Mouse (Mus musculus) erythroid progenitor cell, adult 5-6 weeks (primary cell): ENCODE measurements around the gene Ccl17. TPM values are rescaled to one million over a fixed set of nuclear protein-coding genes. Genes with fewer than 3 reads are reported as not detected.

Experiments
- ATAC-seq: replicated peaks from 2 replicates; pipeline ENCODE4 v1.8.0; 2016; ENCODE audit warnings: moderate number of reproducible peaks, mild to moderate bottlenecking, moderate TSS enrichment, inconsistent platforms; ENCODE audit not compliant: poor library complexity, low FRiP score, severe bottlenecking
- total RNA-seq, 2 experiments: library from RNA; stranded (forward) in 1 of 2; stranded (reverse) in 1 of 2; fragments of 150-400 nt in 1 of 2; fragments of 186-747, 209-891 nt in 1 of 2; gene quantifications; 2 replicates each; pipeline versions ENCODE4 v1.2.3 to v1.2.4; 2015 to 2017; ENCODE audit warnings: low replicate concordance in 2 of 2

Gene Ccl17
- total RNA-seq, 2 experiments from 2014 or later: not detected

DNA sequence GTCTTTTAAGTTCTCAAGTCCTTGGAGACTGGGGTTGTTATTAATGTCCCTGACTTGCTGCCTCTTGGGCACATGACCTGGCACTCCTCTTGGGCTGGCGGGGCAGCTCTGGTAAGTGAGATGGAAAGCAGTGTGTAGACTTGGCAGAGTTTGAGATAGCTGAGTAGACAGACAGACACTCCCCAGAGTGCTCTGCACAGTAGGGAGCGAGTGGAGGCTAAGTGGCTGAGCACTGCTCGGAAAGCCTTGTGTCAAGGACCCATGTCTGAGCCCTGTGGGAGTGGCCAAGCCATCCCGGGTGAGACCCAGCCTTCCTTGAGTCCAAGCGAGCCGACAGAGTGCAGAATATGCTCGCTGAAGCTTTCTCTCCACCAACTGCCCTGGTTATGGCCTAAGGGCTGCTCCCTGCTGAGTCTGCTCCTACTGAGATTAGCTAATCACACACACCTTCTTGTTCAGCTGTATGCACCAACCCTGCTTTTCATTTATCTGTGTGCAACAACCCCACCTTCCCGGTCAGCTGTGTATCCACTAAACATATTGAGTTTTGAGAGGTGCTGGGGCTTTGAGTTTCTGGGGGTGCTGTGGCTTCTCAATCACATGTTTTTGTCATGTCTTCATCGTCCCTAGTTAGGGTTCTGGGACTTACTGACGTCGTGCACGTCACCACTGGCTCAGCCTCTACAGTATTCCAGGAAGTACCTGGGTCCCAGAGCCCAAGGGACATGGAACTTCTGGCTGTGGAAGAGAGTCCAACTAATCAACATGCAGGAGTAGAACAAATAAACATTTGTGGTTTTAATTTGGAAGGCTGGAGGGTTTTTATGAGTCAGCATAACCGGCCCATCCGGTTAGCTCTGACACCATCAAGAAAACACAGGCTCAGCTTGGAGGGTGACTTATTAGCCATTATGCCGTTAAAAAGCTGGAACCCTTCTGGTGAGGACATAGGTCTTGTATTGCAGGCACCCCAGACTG is 22.4 kb upstream of the Ccl17 start:
- ATAC-seq: peak; percentile 83

DNA sequence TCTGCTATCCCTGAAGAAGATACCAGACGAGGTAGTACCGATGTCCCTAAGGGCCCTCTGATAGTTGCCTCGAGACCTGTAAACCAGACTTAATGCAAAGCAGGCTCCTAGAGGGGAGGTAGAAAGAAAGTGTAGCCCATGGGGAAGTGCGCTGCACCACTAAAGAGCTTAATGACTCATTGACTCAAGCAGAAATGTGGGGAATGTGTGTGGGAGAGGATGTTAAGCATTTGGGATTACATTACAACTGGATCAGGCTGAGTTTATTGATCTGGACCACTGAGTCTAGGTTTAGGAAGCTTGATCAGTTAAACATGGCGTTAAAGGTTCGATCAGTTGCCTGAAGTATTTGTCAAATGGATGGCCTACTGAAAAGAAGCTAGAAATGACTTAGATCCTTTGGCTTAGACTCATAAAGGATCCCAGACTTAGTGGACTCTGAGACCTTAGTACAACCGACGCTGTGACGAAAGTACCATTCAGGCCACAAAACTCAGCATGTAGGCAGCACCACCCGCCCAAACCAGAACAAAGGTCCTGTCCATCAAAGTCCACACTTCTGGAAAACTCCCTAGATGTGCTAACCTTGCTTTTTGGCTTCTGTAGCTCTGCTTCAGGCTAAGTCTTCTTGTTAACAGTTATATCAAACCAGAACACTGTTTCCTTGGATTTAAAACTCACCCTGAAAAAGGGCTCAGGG is 20.8 kb upstream of the Ccl17 start:
- no peak for ATAC-seq

DNA sequence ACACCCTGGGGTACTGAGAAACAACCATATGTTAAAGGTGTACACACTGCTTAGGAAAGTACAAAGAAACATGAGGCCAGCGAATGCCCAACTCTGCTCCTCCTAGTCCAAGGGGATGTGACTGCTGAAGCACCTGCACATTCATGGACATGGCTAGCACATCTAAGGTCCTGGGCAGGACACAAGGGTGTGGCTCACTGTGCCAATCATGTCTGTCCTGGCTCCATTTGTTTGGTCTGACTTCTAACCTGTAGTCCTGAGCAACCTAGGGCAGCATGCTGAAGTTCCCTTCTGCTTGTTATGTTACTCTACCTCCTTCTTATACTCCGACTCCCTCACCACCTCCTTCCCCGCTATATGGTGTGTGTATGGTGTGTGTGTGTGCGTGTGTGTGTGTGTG is 15.9 kb upstream of the Ccl17 start:
- peak; percentile 88 for ATAC-seq

DNA sequence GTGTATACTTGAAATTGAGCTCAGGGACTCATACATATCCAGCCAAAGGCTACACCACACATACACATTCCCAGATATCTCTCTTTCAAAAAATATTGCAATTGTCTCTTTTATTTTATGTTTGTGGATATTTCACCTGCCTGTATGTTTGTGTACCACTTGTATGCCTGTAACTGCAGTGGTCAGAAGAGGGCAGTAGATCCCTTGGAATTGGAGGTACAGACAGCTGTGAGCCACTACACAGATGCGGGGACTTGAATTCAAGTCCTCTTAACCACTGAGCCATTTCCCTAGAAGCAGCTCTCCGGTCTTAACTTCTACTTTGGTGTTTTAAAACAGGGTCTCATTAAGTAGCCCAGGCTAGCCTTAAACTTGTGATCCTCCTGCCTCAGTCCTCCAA is 15.5 kb upstream of the Ccl17 start:
- peak; percentile 78 for ATAC-seq

DNA sequence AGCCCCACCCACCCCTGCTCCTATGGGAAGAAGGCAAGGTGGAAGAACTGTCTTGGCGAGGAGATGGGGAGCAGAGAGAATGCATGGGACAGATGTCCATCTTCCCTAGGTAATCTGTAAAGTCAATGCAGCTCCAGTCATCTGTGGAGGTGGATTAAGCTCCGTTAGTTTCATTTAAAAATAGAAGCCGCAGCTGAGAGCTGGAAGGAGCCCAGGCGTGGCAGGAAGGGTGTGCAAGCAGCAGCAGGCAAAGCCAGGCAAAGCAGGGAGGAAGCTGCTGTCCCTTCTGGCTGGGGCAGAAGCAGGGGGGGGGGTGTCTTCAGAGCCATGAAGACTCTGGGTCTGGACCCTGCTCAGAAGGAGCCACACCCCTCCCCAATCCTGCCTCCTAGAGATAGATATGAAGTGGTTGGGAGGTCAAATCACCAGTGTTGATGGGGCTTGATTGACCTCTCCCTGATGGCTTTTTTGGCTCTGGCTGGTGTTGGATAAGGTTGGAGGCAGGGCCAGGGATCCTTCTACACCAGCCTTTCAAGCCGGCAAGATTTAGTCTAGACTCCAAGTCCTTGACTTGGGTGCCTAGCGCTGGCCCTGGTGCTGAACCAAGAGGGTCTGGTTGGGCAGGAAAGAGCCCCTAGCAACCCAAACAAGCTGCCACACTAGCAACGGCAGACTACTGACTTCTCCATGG is 9.8 kb upstream of the Ccl17 start:
- peak; percentile 44 for ATAC-seq

DNA sequence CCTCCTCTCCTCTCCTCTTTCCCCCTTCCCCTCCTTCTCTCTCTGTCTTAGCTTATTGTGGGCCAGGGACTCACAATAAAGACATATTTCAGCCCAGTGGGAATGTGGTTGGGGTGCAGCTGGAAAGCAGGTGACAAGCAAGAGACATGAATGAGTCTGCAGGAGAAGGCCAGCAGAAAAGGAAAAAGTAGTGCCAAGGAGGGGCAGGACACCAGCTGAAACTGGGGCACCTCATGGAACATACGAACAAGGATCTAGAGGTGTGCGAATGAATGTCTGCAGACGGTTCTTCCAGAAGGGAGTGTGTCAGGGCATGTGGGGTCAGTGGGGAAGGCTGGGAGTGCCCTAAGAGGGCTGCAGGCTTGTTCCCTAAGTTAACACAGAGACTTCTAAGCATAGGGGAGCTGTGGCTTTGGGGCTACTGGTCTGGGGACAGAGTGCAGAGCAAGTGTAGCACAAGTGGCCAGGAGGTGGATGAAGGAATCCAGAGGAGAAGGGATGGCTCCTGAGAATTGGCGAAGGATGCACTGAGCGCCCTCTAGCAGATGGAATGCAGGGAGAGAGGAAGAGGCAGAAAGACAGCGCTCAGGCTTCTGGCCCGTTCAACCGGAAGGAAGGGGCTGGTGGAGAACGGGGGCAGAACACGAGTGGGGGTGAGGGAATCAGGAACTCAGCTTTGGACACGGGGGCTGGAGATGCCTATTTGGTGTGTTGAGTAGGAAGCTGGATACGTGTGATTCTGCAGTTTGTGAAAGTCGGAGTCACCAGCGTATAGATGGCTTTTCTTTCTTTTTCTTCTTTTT is 8.8 kb upstream of the Ccl17 start:
- peak; percentile 58; the same call in 1 of the 2 replicates for ATAC-seq

DNA sequence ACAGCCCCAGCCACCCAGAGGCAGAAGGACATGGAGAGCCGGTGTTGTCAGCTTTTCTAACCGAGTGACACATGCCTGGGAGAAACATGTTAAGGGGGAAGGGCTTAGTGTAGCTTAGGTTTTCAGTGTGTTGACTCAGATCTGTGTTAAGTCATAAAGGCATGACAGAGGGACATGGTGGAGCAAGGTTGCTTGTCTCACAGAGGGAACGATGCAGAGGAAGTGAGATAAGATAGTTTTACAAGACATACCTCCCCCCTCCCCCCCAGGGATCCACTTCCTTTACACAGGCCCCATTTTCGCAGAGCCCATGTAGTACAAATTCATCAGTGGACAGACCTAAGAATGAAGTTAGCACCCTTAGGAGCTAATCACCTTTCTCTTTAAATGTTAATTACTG is 7.9 kb upstream of the Ccl17 start:
- ATAC-seq: no peak

DNA sequence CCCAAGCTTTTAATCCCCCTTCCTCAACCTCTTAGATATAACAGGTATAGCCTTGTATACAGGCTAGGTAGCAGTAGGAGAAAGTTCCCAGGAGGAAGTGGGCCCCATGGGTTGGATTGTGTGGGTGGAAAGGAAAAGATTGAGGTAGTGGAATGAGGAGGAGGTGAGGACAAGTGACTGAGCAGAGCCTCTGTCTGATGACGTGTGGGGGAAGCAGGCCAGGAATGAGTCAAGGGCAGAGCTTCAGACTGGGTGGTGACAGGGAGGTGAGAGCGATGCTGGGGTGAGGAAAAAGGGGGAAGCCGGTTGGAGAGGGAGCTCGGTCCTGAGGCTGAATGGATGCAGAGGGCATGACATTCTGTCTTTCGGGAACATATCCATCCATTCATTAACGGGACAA is 6.7 kb upstream of the Ccl17 start:
- ATAC-seq: no peak

DNA sequence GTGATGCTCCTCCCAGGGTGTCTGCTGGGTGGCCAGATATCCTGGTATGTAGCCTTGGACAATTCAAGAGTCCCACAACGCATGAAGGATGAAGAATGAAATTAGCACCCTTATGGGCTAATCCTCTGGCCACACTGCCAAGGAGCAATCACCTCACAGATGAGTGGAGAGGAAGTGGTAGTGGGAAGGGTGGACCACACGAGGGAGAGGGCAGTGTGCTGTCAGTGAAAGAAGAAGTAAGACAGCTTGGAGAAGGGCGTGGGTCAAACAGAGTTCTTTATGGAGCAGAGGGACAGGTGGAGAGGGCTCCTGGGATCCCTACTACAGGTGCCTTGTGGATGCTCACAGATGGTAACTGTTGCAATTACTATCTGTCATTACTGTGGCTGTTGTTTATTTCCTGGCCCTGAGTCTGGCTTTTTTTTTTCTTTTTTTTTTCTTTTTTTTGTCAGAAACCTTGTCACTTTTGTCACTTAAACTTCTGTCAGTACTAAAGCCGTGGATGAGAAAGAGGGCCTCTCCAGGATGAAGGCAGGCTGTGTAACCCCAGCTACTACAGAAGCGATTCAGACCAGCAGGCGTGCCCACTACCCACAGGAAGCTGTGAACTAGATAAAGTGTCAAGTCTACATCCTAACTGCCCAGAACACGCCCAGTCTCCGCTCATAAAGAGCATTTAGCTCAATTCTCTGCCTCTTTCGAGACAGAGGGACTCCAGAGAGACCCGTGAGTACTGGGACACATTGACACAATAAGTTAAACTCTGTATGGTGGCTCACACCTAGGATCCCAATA is 5.5 kb upstream of the Ccl17 start:
- no peak for ATAC-seq

DNA sequence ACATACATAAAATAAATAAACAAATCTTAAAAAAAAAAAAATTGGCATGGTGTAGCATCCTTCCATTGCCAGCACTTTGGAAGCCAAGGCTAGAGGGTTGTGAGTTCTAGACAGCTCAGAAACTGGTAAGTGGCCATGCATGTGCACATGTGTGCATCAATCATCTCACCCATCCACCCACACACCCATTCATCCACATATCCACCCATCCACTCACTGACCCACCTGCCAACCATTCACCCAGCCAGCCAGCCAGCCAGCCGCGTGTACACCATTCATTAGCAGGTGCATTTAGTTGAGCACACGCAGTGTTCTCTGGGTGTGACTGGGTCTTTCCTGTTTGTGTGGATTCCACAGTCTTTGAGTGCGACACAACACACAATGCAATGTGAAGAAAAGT is 4.4 kb upstream of the Ccl17 start:
- no peak for ATAC-seq

DNA sequence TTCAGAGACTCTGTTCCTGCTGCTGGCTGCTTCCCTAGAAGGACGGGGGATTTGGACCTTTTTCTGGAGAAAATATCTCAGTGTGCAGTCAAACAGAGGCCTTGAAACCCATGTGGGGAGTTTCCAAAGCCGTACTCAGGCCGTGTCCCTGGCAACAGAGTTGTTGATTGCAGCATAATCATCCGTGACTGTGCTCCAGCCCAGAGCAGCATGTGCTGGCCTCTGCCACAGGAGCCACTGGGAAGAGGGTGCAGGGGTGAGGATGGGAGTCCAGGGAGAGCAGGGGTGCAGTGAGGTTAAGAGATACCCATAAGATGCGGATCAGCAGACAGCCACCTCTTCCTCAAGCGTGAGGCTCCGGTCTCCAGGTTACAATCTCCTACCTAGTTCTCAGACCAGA is 2.7 kb upstream of the Ccl17 start:
- ATAC-seq: no peak

DNA sequence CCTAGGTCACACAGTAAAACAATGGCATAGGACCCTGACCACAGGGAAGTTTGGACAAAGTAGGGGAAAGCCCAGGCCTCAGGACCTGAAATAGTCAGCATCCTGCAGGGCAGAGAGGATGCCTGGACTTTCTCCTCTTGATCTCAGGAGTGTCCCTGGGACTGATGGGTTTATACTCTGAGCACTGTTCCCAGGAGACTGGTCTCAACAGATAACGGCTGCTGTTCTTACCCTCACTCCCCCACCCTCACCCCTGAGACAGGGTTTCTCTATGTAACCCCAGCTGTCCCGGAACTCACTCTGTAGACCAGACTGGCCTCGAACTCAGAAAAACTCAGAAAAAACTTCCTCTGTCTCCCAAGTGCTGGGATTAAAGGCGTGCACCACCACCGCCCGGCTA is 1.9 kb upstream of the Ccl17 start:
- no peak for ATAC-seq

DNA sequence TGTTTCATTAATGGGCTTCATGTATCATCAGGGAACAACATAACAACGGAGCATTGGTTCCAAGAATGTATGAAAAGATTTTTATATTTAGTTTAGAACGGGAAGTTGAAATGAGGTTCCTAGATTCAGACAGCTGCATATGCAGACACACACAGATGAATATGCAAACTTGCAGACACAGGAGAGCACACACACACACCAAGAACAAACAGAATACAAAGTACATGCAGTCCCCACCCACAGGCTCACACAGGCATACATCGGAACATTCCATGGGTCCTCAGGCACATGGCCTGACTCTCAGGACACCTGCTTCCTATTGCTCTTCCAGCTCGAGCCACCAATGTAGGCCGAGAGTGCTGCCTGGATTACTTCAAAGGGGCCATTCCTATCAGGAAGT is 602 bp downstream of the Ccl17 start:
- ATAC-seq: no peak

DNA sequence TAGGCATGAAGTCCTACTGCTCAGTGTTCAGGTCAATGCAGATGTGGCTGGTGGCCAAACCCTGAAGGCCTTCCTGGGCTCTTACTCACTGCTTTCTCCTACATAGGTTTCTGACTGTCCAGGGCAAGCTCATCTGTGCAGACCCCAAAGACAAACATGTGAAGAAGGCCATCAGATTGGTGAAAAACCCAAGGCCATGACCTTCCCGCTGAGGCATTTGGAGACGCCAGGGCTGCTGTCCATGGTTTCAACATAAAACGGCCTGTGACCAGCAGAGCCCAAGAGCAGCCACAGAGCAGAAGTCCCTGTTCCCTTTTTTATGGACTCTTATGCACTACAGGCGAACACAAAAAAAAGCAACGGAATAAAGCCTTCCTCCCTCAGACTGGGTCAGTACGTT is 1.4 kb downstream of the Ccl17 start:
- no peak for ATAC-seq

DNA sequence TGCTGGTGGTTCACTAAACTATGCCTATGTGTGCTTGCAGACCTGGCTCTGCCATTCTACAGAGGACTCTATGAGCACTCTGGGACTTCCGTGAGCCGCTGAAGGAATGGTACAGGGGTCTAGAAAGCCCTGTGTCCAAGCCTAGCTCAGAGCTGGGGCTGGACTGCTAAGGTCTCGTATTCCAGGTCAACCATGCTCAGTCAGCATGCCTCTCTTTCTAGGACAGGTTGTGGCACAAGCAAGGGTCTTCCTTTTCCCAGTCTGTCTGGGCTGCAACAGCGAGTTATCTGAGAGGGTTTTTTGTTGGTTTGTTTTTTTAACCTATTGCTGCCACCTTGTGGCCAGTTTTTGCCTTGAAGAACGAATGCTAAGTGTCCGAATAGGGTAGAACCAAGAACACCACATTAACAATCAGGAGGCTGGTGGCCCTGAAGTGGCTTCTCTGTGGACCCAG is 2.4 kb downstream of the Ccl17 start:
- peak; percentile 70 for ATAC-seq

DNA sequence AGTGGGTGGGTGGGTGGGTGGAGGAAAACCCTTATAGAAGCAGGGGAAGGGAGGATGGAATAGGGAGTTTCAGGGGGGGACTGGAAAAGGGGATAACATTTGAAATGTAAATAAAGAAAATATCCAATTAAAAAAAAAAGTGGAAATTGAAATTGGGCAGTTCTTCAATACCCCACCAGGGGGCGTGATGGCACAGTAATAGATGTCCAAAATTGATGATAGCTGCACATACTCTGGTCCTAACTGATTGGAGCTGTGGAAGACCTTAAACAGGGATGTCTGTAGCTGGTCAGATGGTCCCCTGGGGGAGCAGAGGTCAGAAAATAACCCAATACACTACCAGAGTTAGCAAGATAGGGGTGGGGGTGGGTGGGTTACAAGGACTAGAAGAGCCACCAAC is 4.3 kb downstream of the Ccl17 start:
- ATAC-seq: no peak

DNA sequence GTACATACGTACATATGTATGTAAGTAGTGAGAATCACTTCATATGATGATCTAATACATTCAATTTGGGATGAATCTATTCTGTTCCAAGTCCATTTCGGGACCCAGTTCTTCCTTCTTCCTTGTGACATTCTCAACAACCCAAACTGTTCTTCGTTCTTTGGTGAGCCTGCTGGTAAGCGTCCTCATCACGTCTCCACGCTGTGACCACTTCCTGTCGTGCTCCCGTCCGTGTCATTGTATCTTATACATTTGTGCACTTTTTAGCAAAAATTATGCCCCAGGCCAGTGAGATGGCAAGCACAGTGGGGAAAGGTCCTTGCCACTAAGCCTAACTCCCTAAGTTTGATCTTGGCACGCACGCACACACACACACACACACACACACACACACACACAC is 7.7 kb downstream of the Ccl17 start:
- ATAC-seq: no peak

DNA sequence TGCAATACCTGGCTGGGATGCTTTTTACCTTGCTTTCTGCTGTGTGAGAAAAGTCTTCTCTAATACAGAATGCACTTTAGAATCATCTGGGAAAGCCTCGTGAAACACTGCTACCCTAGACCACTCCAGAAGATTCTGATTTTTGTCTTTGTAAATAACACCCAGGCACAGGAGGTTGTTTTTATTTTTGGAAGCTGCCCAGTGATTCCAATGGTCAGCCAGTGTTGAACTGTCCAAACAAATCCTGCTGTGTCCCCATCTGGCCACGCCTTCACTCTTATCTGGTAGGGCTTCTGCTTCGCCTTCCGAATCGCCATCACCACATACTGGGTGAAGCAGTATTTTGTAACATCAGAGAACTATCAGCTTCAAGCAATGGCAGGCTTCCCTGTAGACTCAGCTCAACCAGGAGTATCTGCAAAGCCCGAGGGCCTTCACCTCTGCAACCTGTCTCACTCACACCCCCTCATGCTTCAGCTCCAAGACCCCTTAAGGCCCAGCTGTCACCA is 9.5 kb downstream of the Ccl17 start:
- no peak for ATAC-seq

DNA sequence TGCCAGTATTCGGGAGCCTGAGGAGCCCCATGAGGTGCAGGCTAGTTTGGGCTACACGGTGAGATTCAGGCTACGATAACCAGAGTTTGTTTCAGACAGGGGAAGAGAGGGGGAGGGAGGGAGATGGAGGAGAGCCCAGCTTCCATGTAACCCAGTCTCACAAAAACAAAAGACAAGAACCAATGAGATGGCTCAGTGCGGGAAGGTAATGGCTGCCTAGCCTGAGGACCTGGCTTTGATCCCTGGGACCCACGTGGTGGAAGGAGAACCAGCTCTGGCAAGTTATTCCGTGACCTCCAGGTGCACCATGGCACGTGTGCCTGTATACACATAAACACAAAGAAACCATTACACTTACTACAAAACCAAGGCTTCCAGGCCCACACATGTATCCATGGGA is 10.3 kb downstream of the Ccl17 start:
- no peak for ATAC-seq
